Mouse (Mus musculus) lung, embryonic 16.5 days (tissue): ENCODE data around the gene Plin4. TPM values are rescaled to one million over a fixed set of nuclear protein-coding genes. Genes with fewer than 3 reads are reported as not detected.

Experiments used
- ATAC-seq: fragments of 200-750 bp; cut with Nextera tagmentation; 2 replicates; pipeline ENCODE4 v1.8.0; 2017; ENCODE audit warnings: low read depth, mild to moderate bottlenecking, moderate library complexity
- H3K27ac ChIP-seq: fragments of 300-500 bp; sonication (generic); 2 replicates; pipeline ENCODE4 v1.5.1; 2014; ENCODE audit warnings: mild to moderate bottlenecking, control low read depth, low read length
- H3K27me3 ChIP-seq: fragments of 300-500 bp; sonication (generic); 2 replicates; pipeline ENCODE4 v1.6.1; 2014; ENCODE audit warnings: low read depth, low read length, mixed read lengths; ENCODE audit not compliant: control insufficient read depth, insufficient read depth
- H3K36me3 ChIP-seq: fragments of 300-500 bp; sonication (generic); 2 replicates; pipeline ENCODE4 v1.6.1; 2014; ENCODE audit warnings: low read length; ENCODE audit not compliant: control insufficient read depth, insufficient read depth
- H3K4me1 ChIP-seq: fragments of 300-500 bp; sonication (generic); replicated peaks from 2 replicates; pipeline ENCODE4 v1.6.1; 2014; ENCODE audit warnings: low read length, mixed read lengths; ENCODE audit not compliant: control insufficient read depth, insufficient read depth
- H3K4me2 ChIP-seq: fragments of 300-500 bp; sonication (generic); 2 replicates; pipeline ENCODE4 v1.6.1; 2014; ENCODE audit warnings: low read depth, low read length, control low read depth
- H3K4me3 ChIP-seq: fragments of 300-500 bp; sonication (generic); 2 replicates; pipeline ENCODE4 v1.5.1; 2014; ENCODE audit warnings: mild to moderate bottlenecking, low read length, control low read depth
- H3K9ac ChIP-seq: fragments of 300-500 bp; sonication (generic); 2 replicates; pipeline ENCODE4 v1.6.1; 2014; ENCODE audit warnings: low read length, control low read depth
- H3K9me3 ChIP-seq: fragments of 300-500 bp; sonication (generic); 2 replicates; pipeline ENCODE4 v1.6.1; 2016; ENCODE audit warnings: low read length; ENCODE audit not compliant: control insufficient read depth
- WGBS: fragments of 180-500 bp; shearing (Covaris S2); extraction: QIAGEN DNeasy Blood & Tissue Kit; methylation state at CpG from one replicate; pipeline ENCODE4 v1.1.7; 2014; 5-methylcytosine and 5-hydroxymethylcytosine counted together
- polyA plus RNA-seq: library from polyadenylated mRNA; unstranded; fragments of >200 nt; fragmentation: Nextera tagmentation; extraction: Ambion mirVana; gene quantifications from 2 replicates; pipeline ENCODE4 v1.2.1, GENCODE M21; 2015

Gene Plin4
- polyA plus RNA-seq, result 0.15 and 0.28 TPM in 2 replicates

DNA sequence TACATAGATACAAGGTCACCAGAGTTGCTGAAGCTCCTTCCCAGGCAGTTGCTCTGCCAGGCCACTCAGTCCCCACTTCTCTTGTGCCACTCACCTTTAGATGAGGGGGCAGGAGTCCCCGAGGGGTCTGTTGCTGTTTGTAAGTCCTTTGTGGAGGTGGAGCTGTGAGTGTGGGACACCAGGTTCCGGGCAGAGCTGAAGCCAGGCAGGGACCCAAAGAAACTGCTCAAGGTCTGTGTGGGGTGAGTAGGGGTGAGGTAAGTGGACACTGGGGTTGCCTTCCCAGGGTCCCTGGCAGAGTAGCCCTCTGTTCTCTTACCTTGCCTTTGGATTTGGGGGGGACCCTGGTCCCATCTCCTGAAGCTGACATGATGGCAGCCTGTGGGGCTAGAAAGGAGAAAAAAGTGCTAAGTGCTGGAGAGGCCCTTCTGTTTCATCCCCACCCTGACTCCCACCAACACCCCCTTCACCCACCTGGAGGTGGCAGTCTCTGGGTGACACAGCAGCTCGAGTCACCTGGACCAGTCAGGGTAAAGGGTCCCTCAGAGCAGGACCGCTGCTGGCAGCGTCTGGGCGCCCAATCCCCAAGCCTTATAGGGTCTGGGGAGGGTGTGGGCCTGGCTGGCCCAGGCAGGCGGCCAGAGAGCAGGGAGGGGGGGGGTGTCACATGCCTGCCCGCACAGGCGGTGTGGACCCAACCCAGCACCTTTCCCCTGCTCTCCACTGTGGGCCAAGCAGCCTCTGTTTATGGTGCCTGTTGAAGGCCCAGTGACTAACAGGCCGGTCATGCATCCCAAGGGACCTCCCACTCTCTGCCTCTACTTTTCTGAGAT, at the start of gene Plin4:
Gene Plin4, minus strand, starts transcription at position 585 of the 833 bp plus-strand sequence.
- Histone ChIP-seq H3K4me3 (no peak within 1 kb of the TSS), H3K27me3 (no peaks in the 10 kb centered on the region), H3K9ac (no peak within 1 kb of the TSS; the same call in 1 of the 2 replicates), H3K36me3 (no peaks in the 10 kb centered on the region), H3K4me1 (no peaks in the 10 kb centered on the region), H3K27ac (peak within 1 kb of the TSS; percentile 9; the same call in 1 of the 2 replicates), H3K4me2 (no peak within 1 kb of the TSS), H3K9me3 (no peaks in the 10 kb centered on the region)
- ATAC-seq, result peak; percentile 12; the same call in 1 of the 2 replicates
- WGBS, result 46% methylated on average over 8 of the region's 10 CpGs

DNA sequence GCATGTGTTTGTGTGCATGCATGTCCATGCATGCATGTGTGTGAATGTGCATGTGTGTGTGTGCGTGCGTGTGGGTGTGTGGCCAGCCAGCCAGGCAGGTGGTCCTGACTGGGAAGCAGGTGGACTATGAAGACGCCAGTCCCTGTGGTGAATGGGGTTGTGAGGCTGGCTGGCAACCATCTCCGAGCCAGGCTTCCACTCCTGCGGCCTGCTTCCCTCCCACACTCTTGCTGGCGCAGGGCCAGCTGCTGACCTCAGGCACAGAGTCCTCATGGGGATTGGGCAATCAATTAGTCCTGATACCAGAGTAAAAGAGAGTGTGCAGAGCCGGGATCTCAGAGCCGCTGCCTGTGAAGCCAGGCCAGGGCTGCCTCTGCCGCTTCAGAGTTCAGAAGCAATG, 44.0 kb upstream of the Plin4 start:
- peak; percentile 71; the same call in 1 of the 2 replicates for ATAC-seq
- Histone ChIP-seq H3K4me3 (no peak overlapping the region), H3K4me2 (no peak overlapping the region), H3K27me3 (peaks cover 17% of the 10 kb centered on the region), H3K27ac (no peak overlapping the region), H3K4me1 (peaks cover 6% of the 10 kb centered on the region; the same call in 1 of the 2 replicates), H3K36me3 (no peaks in the 10 kb centered on the region), H3K9me3 (no peaks in the 10 kb centered on the region), H3K9ac (no peak overlapping the region)
- WGBS, result 27% methylated on average over 9 of the region's 9 CpGs

GRCm38 (mm10) chr17:56149897-56150296, 40.3 kb upstream of the Plin4 start:
- H3K4me3 ChIP-seq, result no peak overlapping the region
- no peak for ATAC-seq
- H3K27ac ChIP-seq, result no peak overlapping the region
- H3K27me3 ChIP-seq, result peaks cover 39% of the 10 kb centered on the region
- peaks cover 6% of the 10 kb centered on the region; the same call in 1 of the 2 replicates for H3K4me1 ChIP-seq
- H3K4me2 ChIP-seq, result no peak overlapping the region
- WGBS, result 38% methylated on average over 2 of the region's 2 CpGs
- no peaks in the 10 kb centered on the region for H3K9me3 ChIP-seq
- H3K36me3 ChIP-seq, result no peaks in the 10 kb centered on the region
- H3K9ac ChIP-seq, result no peak overlapping the region

DNA sequence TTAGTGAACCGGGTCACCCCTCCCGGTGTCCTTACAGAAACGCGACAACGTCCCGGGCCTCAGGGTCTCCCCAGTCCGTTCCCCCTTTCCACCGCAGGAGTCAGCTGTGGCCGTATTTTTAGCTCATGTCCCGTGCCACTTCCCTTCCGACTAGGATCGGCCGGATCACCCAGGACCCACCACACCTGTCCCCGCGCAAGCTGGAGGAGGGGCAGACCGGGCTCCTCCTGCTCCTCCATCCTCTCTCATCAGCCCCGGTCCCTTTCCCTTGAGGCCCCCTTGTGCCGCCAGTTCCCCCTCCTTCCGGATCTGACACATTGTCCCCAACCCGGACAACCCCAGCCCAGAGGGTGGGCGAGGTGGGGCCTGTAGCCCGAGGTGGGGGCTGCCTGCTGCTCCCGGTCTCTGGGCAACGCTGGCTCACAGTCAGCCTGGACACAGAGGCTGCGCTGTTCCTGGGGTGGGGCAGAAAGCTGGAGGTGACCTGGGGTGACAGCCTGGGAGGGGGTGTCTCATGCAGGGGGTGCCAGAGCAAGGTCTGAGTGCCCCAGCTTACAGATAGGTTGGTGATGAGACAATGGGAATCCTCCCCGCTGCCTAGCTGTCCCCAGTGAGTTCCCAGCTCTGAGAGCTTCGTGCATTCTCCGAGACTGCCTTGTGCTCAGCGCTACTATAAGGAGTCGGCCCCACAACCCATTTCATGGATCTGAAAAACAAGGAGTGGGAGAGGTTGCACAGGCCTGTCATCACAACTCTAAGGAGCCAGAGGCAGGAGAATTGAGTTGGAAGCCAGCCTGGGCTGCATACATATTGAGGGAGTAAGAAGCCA, 39.4 kb upstream of the Plin4 start:
- H3K4me3 ChIP-seq, result peak overlapping the region; percentile 31
- peaks cover 41% of the 10 kb centered on the region for H3K27me3 ChIP-seq
- no peaks in the 10 kb centered on the region for H3K36me3 ChIP-seq
- H3K4me2 ChIP-seq, result peak overlapping the region; percentile 39
- no peak overlapping the region for H3K27ac ChIP-seq
- WGBS, result 1% methylated on average over 30 of the region's 30 CpGs
- peaks cover 5% of the 10 kb centered on the region; the same call in 1 of the 2 replicates for H3K4me1 ChIP-seq
- H3K9me3 ChIP-seq, result no peaks in the 10 kb centered on the region
- ATAC-seq, result no peak
- no peak overlapping the region for H3K9ac ChIP-seq

GRCm38 (mm10) chr17:56148280-56148679, 38.7 kb upstream of the Plin4 start:
- Histone ChIP-seq H3K27ac (no peak overlapping the region), H3K4me1 (peaks cover 3% of the 10 kb centered on the region; the same call in 1 of the 2 replicates), H3K4me2 (peak overlapping the region; percentile 39), H3K4me3 (peak overlapping the region; percentile 31), H3K9me3 (no peaks in the 10 kb centered on the region), H3K27me3 (peaks cover 41% of the 10 kb centered on the region), H3K36me3 (no peaks in the 10 kb centered on the region), H3K9ac (no peak overlapping the region)
- WGBS, result 18% methylated on average over 9 of the region's 9 CpGs
- ATAC-seq, result no peak

GRCm38 (mm10) chr17:56147420-56147819, 37.8 kb upstream of the Plin4 start:
- peaks cover 48% of the 10 kb centered on the region for H3K27me3 ChIP-seq
- no peak overlapping the region for H3K4me3 ChIP-seq
- no peaks in the 10 kb centered on the region for H3K36me3 ChIP-seq
- no peak overlapping the region for H3K27ac ChIP-seq
- H3K4me2 ChIP-seq, result no peak overlapping the region
- H3K4me1 ChIP-seq, result peaks cover 3% of the 10 kb centered on the region; the same call in 1 of the 2 replicates
- no peaks in the 10 kb centered on the region for H3K9me3 ChIP-seq
- 35% methylated on average over 12 of the region's 12 CpGs for WGBS
- H3K9ac ChIP-seq, result no peak overlapping the region
- ATAC-seq, result no peak

DNA sequence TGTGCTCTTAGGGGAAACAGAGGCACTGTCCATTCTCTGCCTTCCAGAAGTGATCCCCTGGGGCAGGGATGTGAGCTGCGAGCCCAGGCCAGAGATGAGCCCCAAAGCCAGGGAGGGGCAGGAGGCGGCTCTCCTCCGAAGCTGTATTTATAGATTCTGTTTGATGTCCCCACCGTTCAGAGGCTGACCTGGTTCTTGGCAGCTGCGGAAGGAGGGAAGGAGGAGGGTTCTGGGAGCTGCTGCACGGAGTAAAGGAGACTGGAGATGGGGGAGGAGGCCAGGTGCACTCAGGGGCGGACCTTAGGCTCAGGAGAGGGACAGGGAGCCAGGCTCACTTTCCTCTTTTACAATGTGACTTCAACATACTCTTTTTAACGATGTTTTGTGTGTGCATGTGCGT, 36.5 kb upstream of the Plin4 start:
- H3K4me3 ChIP-seq, result no peak overlapping the region
- H3K9ac ChIP-seq, result no peak overlapping the region
- no peak overlapping the region for H3K27ac ChIP-seq
- H3K9me3 ChIP-seq, result no peaks in the 10 kb centered on the region
- ATAC-seq, result no peak
- peaks cover 61% of the 10 kb centered on the region for H3K27me3 ChIP-seq
- peaks cover 12% of the 10 kb centered on the region for H3K4me1 ChIP-seq
- no peaks in the 10 kb centered on the region for H3K36me3 ChIP-seq
- H3K4me2 ChIP-seq, result no peak overlapping the region
- WGBS, result 17% methylated on average over 9 of the region's 9 CpGs

- Histone ChIP-seq H3K9me3 (no peaks in the 10 kb centered on the region), H3K4me1 (peaks cover 15% of the 10 kb centered on the region), H3K9ac (no peak overlapping the region), H3K4me3 (no peak overlapping the region), H3K36me3 (no peaks in the 10 kb centered on the region), H3K27me3 (peaks cover 71% of the 10 kb centered on the region), H3K27ac (no peak overlapping the region), H3K4me2 (no peak overlapping the region)
- ATAC-seq, result no peak
- WGBS, result 65% methylated on average over 9 of the region's 9 CpGs
Observed at GRCm38 (mm10) chr17:56144546-56144945, 34.9 kb upstream of the Plin4 start.
